Mouse (Mus musculus) liver, embryonic 14 days (tissue): ENCODE measurements around the gene Mixl1. TPM values are rescaled to one million over a fixed set of nuclear protein-coding genes. Genes with fewer than 3 reads are reported as not detected.

Experiments
- polyA plus RNA-seq: library from polyadenylated mRNA; depleted of rRNA; stranded (reverse); fragments of >200 nt; gene quantifications from 2 replicates; pipeline ENCODE4 v1.2.3, GENCODE M21; 2012; rRNA removed

Gene Mixl1
- 0.19 and 0.21 TPM in 2 replicates for polyA plus RNA-seq

GRCm38 (mm10) chr1:180696626-180697352 is at the start of gene Mixl1:
Mixl1 (minus strand) TSS chr1:180697034.

DNA sequence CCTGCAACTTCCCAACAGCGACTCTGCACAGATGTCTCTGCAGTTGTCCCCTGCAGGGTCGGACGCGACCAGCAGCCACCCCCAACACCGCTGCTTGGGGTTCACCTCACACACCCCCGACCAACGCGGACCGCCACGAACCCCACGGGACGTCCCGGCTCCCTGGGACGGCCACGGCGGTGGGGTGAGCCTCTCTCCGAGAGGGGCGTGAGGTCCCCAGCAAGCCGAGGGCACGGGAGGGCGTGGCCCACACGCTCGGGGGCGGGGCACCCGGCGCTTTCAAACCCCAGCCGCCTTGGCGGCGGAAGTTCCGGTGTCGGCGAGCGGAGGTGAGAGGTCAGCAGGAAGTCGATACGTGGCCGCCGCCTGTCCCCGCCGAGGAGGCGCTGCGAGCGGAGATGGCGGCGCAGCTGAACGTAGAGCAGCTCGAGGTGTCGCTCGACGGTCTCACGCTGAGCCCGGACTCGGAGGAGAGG is 28.9 kb upstream of the Mixl1 start, which contains the start of gene Acbd3:
TSS of gene Acbd3 (plus strand) at position 340 of the 476 bp plus-strand sequence.

Other genes starting within 250 kb of the Mixl1 start
- under 0.01 and 0.10 TPM in 2 replicates for gene Stum, start 213.5 kb downstream of the Mixl1 start, polyA plus RNA-seq
- 47.6 and 49.4 TPM in 2 replicates for gene Parp1, start 128.1 kb downstream of the Mixl1 start, polyA plus RNA-seq
- gene Lin9, start 55.9 kb downstream of the Mixl1 start, polyA plus RNA-seq, result 5.8 and 7.3 TPM in 2 replicates
- 9.9 and 11.2 TPM in 2 replicates for gene Acbd3, start 29.0 kb upstream of the Mixl1 start, polyA plus RNA-seq
- gene H3f3a, start 116.9 kb upstream of the Mixl1 start, polyA plus RNA-seq, result 975 and 1,160 TPM in 2 replicates
- gene Sde2, start 154.1 kb upstream of the Mixl1 start, polyA plus RNA-seq, result 16.1 and 17.1 TPM in 2 replicates
- gene Lefty2, start 196.1 kb upstream of the Mixl1 start, polyA plus RNA-seq, result 0.10 TPM in 1 of 2 replicates, not detected in the other
- 46.6 and 55.1 TPM in 2 replicates for gene Pycr2, start 207.3 kb upstream of the Mixl1 start, polyA plus RNA-seq
- gene Lefty1, start 238.0 kb upstream of the Mixl1 start, polyA plus RNA-seq, result 8.3 and 9.1 TPM in 2 replicates
- gene Tmem63a, start 245.3 kb upstream of the Mixl1 start, polyA plus RNA-seq, result 6.0 and 7.4 TPM in 2 replicates